Mouse (Mus musculus) liver, embryonic 12.5 days (tissue): ENCODE data around the gene Ranbp1. TPM values are rescaled to one million over a fixed set of nuclear protein-coding genes. Genes with fewer than 3 reads are reported as not detected.
A peak's percentile ranks its signal among the peaks of the same experiment; 100 is the strongest.

Experiments
- ATAC-seq: fragments of 200-750 bp; cut with Nextera tagmentation; 2 replicates; pipeline ENCODE4 v1.8.0; 2017; ENCODE audit warnings: moderate number of reproducible peaks, mild to moderate bottlenecking, moderate library complexity
- H3K27ac ChIP-seq: fragments of 300-500 bp; sonication (generic); 2 replicates; pipeline ENCODE4 v1.5.1; 2016; ENCODE audit warnings: mild to moderate bottlenecking
- H3K27me3 ChIP-seq: fragments of 300-500 bp; sonication (generic); replicated peaks from 2 replicates; pipeline ENCODE4 v1.6.1; 2016; ENCODE audit warnings: mild to moderate bottlenecking, moderate library complexity
- H3K36me3 ChIP-seq: fragments of 300-500 bp; sonication (generic); 2 replicates; pipeline ENCODE4 v1.6.1; 2016; ENCODE audit warnings: mild to moderate bottlenecking, moderate library complexity
- H3K4me1 ChIP-seq: fragments of 300-500 bp; sonication (generic); 2 replicates; pipeline ENCODE4 v1.6.1; 2016
- H3K4me2 ChIP-seq: fragments of 300-500 bp; sonication (generic); 2 replicates; pipeline ENCODE4 v1.6.1; 2016; ENCODE audit warnings: mild to moderate bottlenecking, moderate library complexity
- H3K4me3 ChIP-seq: fragments of 300-500 bp; sonication (generic); 2 replicates; pipeline ENCODE4 v1.5.1; 2016; ENCODE audit warnings: mild to moderate bottlenecking, moderate library complexity
- H3K9ac ChIP-seq: fragments of 300-500 bp; sonication (generic); 2 replicates; pipeline ENCODE4 v1.6.1; 2016; ENCODE audit warnings: mild to moderate bottlenecking, moderate library complexity
- H3K9me3 ChIP-seq: fragments of 300-500 bp; sonication (generic); replicated peaks from 2 replicates; pipeline ENCODE4 v1.6.1; 2016; ENCODE audit warnings: mild to moderate bottlenecking, moderate library complexity
- WGBS: fragments of 180-500 bp; shearing (Covaris S2); methylation state at CpG from one replicate; pipeline ENCODE4 v1.1.7; 2016; ENCODE audit not compliant: insufficient replicate concordance; 5-methylcytosine and 5-hydroxymethylcytosine counted together
- polyA plus RNA-seq: library from polyadenylated mRNA; unstranded; fragments of >200 nt; fragmentation: Nextera tagmentation; extraction: Ambion mirVana; gene quantifications from 2 replicates; pipeline ENCODE4 v1.2.1, GENCODE M21; 2016

Gene Ranbp1
- polyA plus RNA-seq, 1 experiment from 2014 or later: 610 TPM

- Histone ChIP-seq H3K9me3 (no peaks in the 10 kb centered on the region), H3K36me3 (peaks cover 8% of the 10 kb centered on the region), H3K9ac (0 out of 2 replicates have a peak overlapping the region, but pooled peaks have one; percentile 71), H3K27me3 (peaks cover 36% of the 10 kb centered on the region), H3K4me1 (peaks cover 60% of the 10 kb centered on the region), H3K27ac (no peak overlapping the region), H3K4me2 (no peak overlapping the region), H3K4me3 (no peak overlapping the region)
- no peak for ATAC-seq
- WGBS: 48% methylated on average over 1 of the region's 1 CpGs
Observed at GRCm38 (mm10) chr16:18233451-18233850, 15.1 kb downstream of the Ranbp1 start.

GRCm38 (mm10) chr16:18231451-18231850, 17.1 kb downstream of the Ranbp1 start:
- 72% methylated on average over 4 of the region's 4 CpGs for WGBS
- H3K4me1 ChIP-seq: peaks cover 55% of the 10 kb centered on the region

GRCm38 (mm10) chr16:18231047-18231446, 17.5 kb downstream of the Ranbp1 start:
- Histone ChIP-seq H3K36me3 (peaks cover 13% of the 10 kb centered on the region; the same call in 1 of the 2 replicates), H3K4me1 (peaks cover 51% of the 10 kb centered on the region), H3K4me3 (no peak overlapping the region), H3K9me3 (no peaks in the 10 kb centered on the region), H3K4me2 (no peak overlapping the region), H3K27ac (no peak overlapping the region), H3K9ac (no peak overlapping the region), H3K27me3 (peaks cover 30% of the 10 kb centered on the region)
- WGBS: 63% methylated on average over 3 of the region's 3 CpGs
- ATAC-seq: no peak

More at GRCm38 (mm10) chr16:18231451-18231850, 17.1 kb downstream of the Ranbp1 start:
- Histone ChIP-seq H3K4me2 (no peak overlapping the region), H3K9ac (no peak overlapping the region), H3K9me3 (no peaks in the 10 kb centered on the region), H3K27ac (no peak overlapping the region), H3K36me3 (peaks cover 9% of the 10 kb centered on the region; the same call in 1 of the 2 replicates), H3K27me3 (peaks cover 34% of the 10 kb centered on the region), H3K4me3 (no peak overlapping the region)
- ATAC-seq: no peak

DNA sequence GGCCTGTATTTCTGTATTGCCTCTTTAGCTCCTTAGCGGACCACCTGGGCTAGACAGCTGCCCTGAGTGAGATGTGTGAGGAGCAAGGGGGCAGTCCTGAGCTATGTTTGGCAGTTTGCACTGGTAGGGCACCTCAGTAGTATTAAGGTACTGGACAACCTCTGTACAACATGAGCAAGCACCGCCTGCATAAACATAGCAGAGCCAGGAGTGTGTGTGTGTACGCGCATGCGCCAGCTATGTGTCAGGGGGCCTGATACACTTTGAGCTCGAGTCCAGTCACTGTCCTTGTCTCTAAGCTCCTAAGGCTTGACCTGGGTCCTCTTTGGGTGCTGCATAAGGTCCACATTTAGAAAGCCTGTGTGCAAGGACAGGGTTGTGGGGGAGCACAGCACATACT, 17.9 kb downstream of the Ranbp1 start:
- Histone ChIP-seq H3K9ac (no peak overlapping the region), H3K4me2 (no peak overlapping the region), H3K4me3 (no peak overlapping the region), H3K27me3 (peaks cover 25% of the 10 kb centered on the region), H3K36me3 (peaks cover 18% of the 10 kb centered on the region; the same call in 1 of the 2 replicates), H3K4me1 (peaks cover 47% of the 10 kb centered on the region), H3K27ac (no peak overlapping the region), H3K9me3 (no peaks in the 10 kb centered on the region)
- 79% methylated on average over 6 of the region's 6 CpGs for WGBS
- ATAC-seq: no peak

DNA sequence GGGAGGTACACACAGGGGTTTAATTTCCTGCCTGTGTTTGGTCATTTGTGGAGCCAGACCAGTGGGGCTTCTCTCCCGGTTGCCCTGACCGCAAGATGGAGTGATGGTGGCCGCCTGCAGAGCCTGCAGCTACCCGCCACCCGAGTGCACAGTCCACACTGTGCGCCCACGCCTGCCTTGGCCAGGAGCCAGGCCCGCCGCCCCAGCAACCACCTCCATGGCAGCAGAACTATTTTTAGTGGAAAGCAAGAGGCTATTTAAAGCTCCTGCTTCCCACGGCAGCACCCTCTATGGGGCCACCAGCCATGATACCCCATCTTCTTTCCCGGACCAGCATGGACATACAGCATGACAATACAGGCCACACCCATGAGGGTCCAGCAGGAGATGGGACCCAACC, 18.9 kb downstream of the Ranbp1 start:
- WGBS: 69% methylated on average over 11 of the region's 11 CpGs
- H3K27me3 ChIP-seq: peaks cover 15% of the 10 kb centered on the region
- H3K9me3 ChIP-seq: no peaks in the 10 kb centered on the region
- peaks cover 37% of the 10 kb centered on the region for H3K4me1 ChIP-seq
- no peak overlapping the region for H3K9ac ChIP-seq
- H3K27ac ChIP-seq: no peak overlapping the region
- H3K36me3 ChIP-seq: peaks cover 26% of the 10 kb centered on the region
- no peak for ATAC-seq
- H3K4me3 ChIP-seq: no peak overlapping the region
- no peak overlapping the region for H3K4me2 ChIP-seq

DNA sequence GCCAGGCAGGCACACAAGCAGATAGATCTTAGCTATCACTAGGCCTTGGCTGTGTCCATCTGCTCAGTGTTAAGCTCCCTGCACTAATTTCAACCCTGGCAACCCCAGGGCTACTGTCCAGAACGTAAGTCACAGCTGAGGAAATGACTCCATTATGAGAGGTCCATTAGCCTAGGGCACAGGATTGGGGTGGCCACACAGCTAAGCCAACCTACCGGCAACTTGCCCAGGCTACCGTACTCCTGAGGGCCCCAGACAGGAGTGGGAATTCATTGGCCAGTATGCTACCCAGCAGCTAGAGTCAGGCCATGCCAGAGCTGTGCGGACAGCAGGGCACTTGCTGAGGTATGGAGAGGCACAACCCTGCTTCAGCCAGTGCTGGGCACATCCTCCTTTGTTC, 19.7 kb downstream of the Ranbp1 start:
- no peak for ATAC-seq
- Histone ChIP-seq H3K4me1 (peaks cover 29% of the 10 kb centered on the region), H3K27me3 (peaks cover 8% of the 10 kb centered on the region), H3K27ac (no peak overlapping the region), H3K4me3 (no peak overlapping the region), H3K36me3 (peaks cover 34% of the 10 kb centered on the region), H3K9me3 (no peaks in the 10 kb centered on the region), H3K4me2 (no peak overlapping the region), H3K9ac (no peak overlapping the region)
- 77% methylated on average over 4 of the region's 4 CpGs for WGBS

DNA sequence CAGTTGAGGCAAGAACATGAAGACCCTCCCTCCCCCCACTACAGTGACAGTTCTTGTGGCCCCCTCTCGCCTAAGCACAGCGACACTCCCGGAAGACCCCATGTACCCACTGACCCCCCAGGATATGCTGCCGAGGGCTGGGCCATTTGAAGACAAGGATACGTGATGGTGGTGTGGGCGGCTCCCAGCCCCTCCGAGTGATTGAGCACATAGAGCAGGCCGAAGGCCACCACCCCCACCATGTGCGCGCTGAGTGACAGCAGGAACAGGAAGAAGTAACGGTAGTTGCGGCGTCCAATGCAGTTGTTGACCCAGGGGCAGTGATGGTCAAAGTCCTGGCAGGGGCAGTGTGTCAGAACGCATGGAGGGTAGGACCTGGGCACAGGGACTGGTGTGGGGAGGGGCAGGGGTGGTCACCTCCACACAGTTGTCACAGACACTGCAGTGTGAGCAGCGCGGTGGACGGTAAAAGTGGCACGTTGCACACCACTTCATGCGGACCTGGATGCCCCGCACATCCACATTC, 20.6 kb downstream of the Ranbp1 start:
- no peak overlapping the region for H3K9ac ChIP-seq
- no peak overlapping the region for H3K27ac ChIP-seq
- peak; percentile 38; the same call in 1 of the 2 replicates for ATAC-seq
- peaks cover 42% of the 10 kb centered on the region for H3K36me3 ChIP-seq
- peaks cover 21% of the 10 kb centered on the region for H3K4me1 ChIP-seq
- no peaks in the 10 kb centered on the region for H3K27me3 ChIP-seq
- no peak overlapping the region for H3K4me2 ChIP-seq
- 82% methylated on average over 20 of the region's 20 CpGs for WGBS
- H3K4me3 ChIP-seq: no peak overlapping the region
- no peaks in the 10 kb centered on the region for H3K9me3 ChIP-seq

GRCm38 (mm10) chr16:18227187-18227586, 21.3 kb downstream of the Ranbp1 start:
- no peaks in the 10 kb centered on the region for H3K9me3 ChIP-seq
- no peak overlapping the region for H3K4me3 ChIP-seq
- H3K4me1 ChIP-seq: peaks cover 21% of the 10 kb centered on the region
- no peak overlapping the region for H3K4me2 ChIP-seq
- WGBS: 75% methylated on average over 13 of the region's 13 CpGs
- no peak overlapping the region for H3K9ac ChIP-seq
- H3K27ac ChIP-seq: no peak overlapping the region
- no peak for ATAC-seq
- H3K27me3 ChIP-seq: no peaks in the 10 kb centered on the region
- H3K36me3 ChIP-seq: peaks cover 50% of the 10 kb centered on the region

- Histone ChIP-seq H3K4me1 (peaks cover 7% of the 10 kb centered on the region), H3K36me3 (peaks cover 48% of the 10 kb centered on the region), H3K9me3 (no peaks in the 10 kb centered on the region), H3K27ac (no peak overlapping the region), H3K4me2 (no peak overlapping the region), H3K4me3 (no peak overlapping the region), H3K27me3 (peaks cover 4% of the 10 kb centered on the region; the same call in 1 of the 2 replicates), H3K9ac (no peak overlapping the region)
- 69% methylated on average over 11 of the region's 11 CpGs for WGBS
- ATAC-seq: no peak
Observed at GRCm38 (mm10) chr16:18222188-18222587, 26.3 kb downstream of the Ranbp1 start.

DNA sequence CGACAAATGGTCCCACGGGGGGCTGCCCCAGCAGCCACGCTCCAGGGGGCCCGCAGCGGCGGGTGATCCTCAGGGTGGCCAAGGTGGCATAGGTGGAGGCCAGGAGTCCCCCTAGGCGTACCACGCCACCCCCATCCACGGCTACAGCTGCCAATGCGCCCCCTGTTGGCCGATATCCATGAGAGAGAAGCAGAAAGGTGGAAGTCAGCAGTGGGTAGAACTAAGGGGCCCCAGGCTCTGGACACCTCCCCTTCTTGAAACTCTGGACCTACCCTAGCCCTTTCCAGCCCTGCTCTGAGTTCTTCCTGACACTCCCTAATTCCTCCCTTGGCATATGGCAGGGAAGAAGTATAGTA, 27.0 kb downstream of the Ranbp1 start:
- Histone ChIP-seq H3K36me3 (peaks cover 42% of the 10 kb centered on the region), H3K9me3 (no peaks in the 10 kb centered on the region), H3K4me3 (no peak overlapping the region), H3K4me2 (no peak overlapping the region), H3K27me3 (peaks cover 4% of the 10 kb centered on the region; the same call in 1 of the 2 replicates), H3K27ac (no peak overlapping the region), H3K4me1 (peaks cover 7% of the 10 kb centered on the region), H3K9ac (no peak overlapping the region)
- 72% methylated on average over 11 of the region's 11 CpGs for WGBS
- no peak for ATAC-seq

GRCm38 (mm10) chr16:18220856-18221542, 27.5 kb downstream of the Ranbp1 start:
- Histone ChIP-seq H3K27ac (no peak overlapping the region), H3K9ac (no peak overlapping the region)
- ATAC-seq: no peak

GRCm38 (mm10) chr16:18220001-18220400, 28.5 kb downstream of the Ranbp1 start:
- no peak overlapping the region for H3K4me2 ChIP-seq
- no peak overlapping the region for H3K4me3 ChIP-seq
- H3K9me3 ChIP-seq: no peaks in the 10 kb centered on the region
- 37% methylated on average over 8 of the region's 8 CpGs for WGBS
- no peak overlapping the region for H3K9ac ChIP-seq
- peaks cover 10% of the 10 kb centered on the region; the same call in 1 of the 2 replicates for H3K27me3 ChIP-seq
- H3K4me1 ChIP-seq: peaks cover 7% of the 10 kb centered on the region
- peak; percentile 43; the same call in 1 of the 2 replicates for ATAC-seq
- H3K36me3 ChIP-seq: peaks cover 28% of the 10 kb centered on the region
- H3K27ac ChIP-seq: no peak overlapping the region

More at GRCm38 (mm10) chr16:18220856-18221542, 27.5 kb downstream of the Ranbp1 start:
- Histone ChIP-seq H3K36me3 (peaks cover 37% of the 10 kb centered on the region), H3K27me3 (peaks cover 5% of the 10 kb centered on the region; the same call in 1 of the 2 replicates), H3K4me1 (peaks cover 7% of the 10 kb centered on the region), H3K4me3 (no peak overlapping the region), H3K4me2 (no peak overlapping the region), H3K9me3 (no peaks in the 10 kb centered on the region)
- 64% methylated on average over 6 of the region's 6 CpGs for WGBS
